Mouse (Mus musculus) CH12.LX (cell line): ENCODE results near the gene Coro2a. TPM values are rescaled to one million over a fixed set of nuclear protein-coding genes. Genes with fewer than 3 reads are reported as not detected.

Experiments used
- DNase-seq: peaks from one replicate; pipeline ENCODE4 v3.0.0-alpha.2; 2013; ENCODE audit errors: extremely low read depth
- H3K27ac ChIP-seq: 2 replicates; pipeline ENCODE4 v1.5.1; 2012; ENCODE audit warnings: low read depth, mild to moderate bottlenecking, control low read depth, moderate library complexity; ENCODE audit not compliant: insufficient read depth
- H3K27me3 ChIP-seq: replicated peaks from 2 replicates; pipeline ENCODE3; 2012; ENCODE audit warnings: inconsistent platforms
- H3K36me3 ChIP-seq, 2 experiments: replicated peaks in 1 of 2; 2 replicates each; pipeline versions ENCODE3 to v1.6.1; 2012; ENCODE audit warnings: inconsistent platforms in 1 of 2, low read length in 1 of 2, mild to moderate bottlenecking in 1 of 2, mixed read lengths in 1 of 2, moderate library complexity in 1 of 2; ENCODE audit not compliant: control insufficient read depth in 1 of 2, insufficient read depth in 1 of 2
- H3K4me1 ChIP-seq, 2 experiments: 2 replicates each; pipeline ENCODE4 v1.6.1; 2012; ENCODE audit warnings: inconsistent platforms in 1 of 2, moderate library complexity in 1 of 2; ENCODE audit not compliant: insufficient read depth in 2 of 2, control insufficient read depth in 1 of 2
- H3K4me2 ChIP-seq: 2 replicates; pipeline ENCODE4 v1.6.1; 2012; ENCODE audit warnings: low read depth, mild to moderate bottlenecking, control low read depth; ENCODE audit not compliant: poor library complexity, insufficient read depth, severe bottlenecking
- H3K4me3 ChIP-seq, 3 experiments: fragments of 150-350 bp in 1 of 3; sonication (generic) in 1 of 3; replicated peaks in 1 of 3; 2 replicates each; pipeline versions ENCODE3 to v1.5.1; 2011 to 2012; ENCODE audit warnings: low read depth in 2 of 3, low read length in 2 of 3, mild to moderate bottlenecking in 2 of 3, moderate library complexity in 2 of 3, control low read depth in 1 of 3, improper control_type of control experiment in 1 of 3, inconsistent platforms in 1 of 3, mixed read lengths in 1 of 3; ENCODE audit not compliant: poor library complexity in 1 of 3
- H3K79me2 ChIP-seq: replicated peaks from 2 replicates; pipeline ENCODE4 v1.6.1; 2012; ENCODE audit warnings: mild to moderate bottlenecking, moderate library complexity; ENCODE audit not compliant: control insufficient read depth, poor library complexity, insufficient read depth, severe bottlenecking; ENCODE audit errors: extremely low read depth
- H3K9ac ChIP-seq: 2 replicates; pipeline ENCODE4 v1.6.1; 2012; ENCODE audit warnings: low read depth, mild to moderate bottlenecking, control low read depth, moderate library complexity; ENCODE audit not compliant: insufficient read depth
- H3K9me3 ChIP-seq: replicated peaks from 2 replicates; pipeline ENCODE3; 2012; ENCODE audit warnings: low read length, inconsistent platforms, mixed read lengths
- BHLHE40 ChIP-seq: IDR thresholded peaks from 2 replicates; pipeline ENCODE4 v1.6.1; 2011; ENCODE audit warnings: mild to moderate bottlenecking, low read depth, low read length, improper control_type of control experiment
- E2F4 ChIP-seq: IDR thresholded peaks from 2 replicates; pipeline ENCODE4 v1.6.1; 2011; ENCODE audit warnings: low read depth, low read length, improper control_type of control experiment; ENCODE audit not compliant: insufficient replicate concordance
- EP300 ChIP-seq: IDR thresholded peaks from 2 replicates; pipeline ENCODE4 v1.6.1; 2011; ENCODE audit warnings: low read length, improper control_type of control experiment
- ETS1 ChIP-seq: conservative IDR thresholded peaks from 2 replicates; pipeline ENCODE4 v1.6.1; 2012; ENCODE audit warnings: low read depth, mild to moderate bottlenecking, inconsistent platforms, low read length, improper control_type of control experiment, moderate library complexity
- IRF4 ChIP-seq: IDR thresholded peaks from 2 replicates; pipeline ENCODE4 v1.6.1; 2014; ENCODE audit warnings: low read depth, mild to moderate bottlenecking, inconsistent platforms, low read length, improper control_type of control experiment
- JUND ChIP-seq: conservative IDR thresholded peaks from 2 replicates; pipeline ENCODE4 v1.6.1; 2011; ENCODE audit warnings: low read depth, low read length, improper control_type of control experiment
- KAT2A ChIP-seq: IDR thresholded peaks from 2 replicates; pipeline ENCODE4 v1.6.1; 2012; ENCODE audit warnings: low read length, improper control_type of control experiment, inconsistent platforms; ENCODE audit not compliant: insufficient replicate concordance
- MAFK ChIP-seq: IDR thresholded peaks from 2 replicates; pipeline ENCODE4 v1.6.1; 2011; ENCODE audit warnings: low read length, improper control_type of control experiment; ENCODE audit not compliant: insufficient replicate concordance
- MAX ChIP-seq: IDR thresholded peaks from 2 replicates; pipeline ENCODE4 v1.6.1; 2011; ENCODE audit warnings: low read length, improper control_type of control experiment
- MAZ ChIP-seq: IDR thresholded peaks from 2 replicates; pipeline ENCODE4 v1.6.1; 2012; ENCODE audit warnings: low read depth, mild to moderate bottlenecking, inconsistent platforms, low read length, improper control_type of control experiment, moderate library complexity
- MEF2A ChIP-seq: IDR thresholded peaks from 2 replicates; pipeline ENCODE4 v1.6.1; 2014; ENCODE audit warnings: low read depth, mild to moderate bottlenecking, inconsistent platforms, low read length, improper control_type of control experiment, borderline replicate concordance
- MXI1 ChIP-seq: IDR thresholded peaks from 2 replicates; pipeline ENCODE4 v1.6.1; 2011; ENCODE audit warnings: mild to moderate bottlenecking, low read depth, low read length, improper control_type of control experiment
- MYC ChIP-seq: IDR thresholded peaks from 2 replicates; pipeline ENCODE4 v1.6.1; 2011; ENCODE audit warnings: low read depth, mild to moderate bottlenecking, improper control_type of control experiment, low read length
- NRF1 ChIP-seq: IDR thresholded peaks from 2 replicates; pipeline ENCODE4 v1.6.1; 2014; ENCODE audit warnings: low read depth, mild to moderate bottlenecking, inconsistent platforms, low read length, improper control_type of control experiment, moderate library complexity
- POLR2A ChIP-seq: IDR thresholded peaks from 2 replicates; pipeline ENCODE4 v1.6.1; 2011; ENCODE audit warnings: low read depth, mild to moderate bottlenecking, improper control_type of control experiment, low read length
- RAD21 ChIP-seq: IDR thresholded peaks from 2 replicates; pipeline ENCODE4 v1.6.1; 2011; ENCODE audit warnings: low read depth, mild to moderate bottlenecking, low read length, improper control_type of control experiment, moderate library complexity
- TCF12 ChIP-seq: IDR thresholded peaks from 2 replicates; pipeline ENCODE4 v1.6.1; 2014; ENCODE audit warnings: low read depth, mild to moderate bottlenecking, inconsistent platforms, low read length, improper control_type of control experiment
- UBTF ChIP-seq: IDR thresholded peaks from 2 replicates; pipeline ENCODE4 v1.6.1; 2012; ENCODE audit warnings: low read depth, mild to moderate bottlenecking, inconsistent platforms, low read length, improper control_type of control experiment, moderate library complexity
- ZC3H11A ChIP-seq: IDR thresholded peaks from 2 replicates; pipeline ENCODE4 v1.6.1; 2012; ENCODE audit warnings: low read depth, mild to moderate bottlenecking, inconsistent platforms, low read length, improper control_type of control experiment
- ZNF384 ChIP-seq: IDR thresholded peaks from 2 replicates; pipeline ENCODE4 v1.6.1; 2012; ENCODE audit warnings: low read depth, low read length, improper control_type of control experiment, inconsistent platforms
- dilution Hi-C: fragments of 300-500 bp; cut with MboI; formaldehyde crosslinking; loops from 2 replicates; pipeline ENCODE4 v1.14.3; 2020; ENCODE audit warnings: low sequenced_read_pairs; ENCODE audit not compliant: extremely low pct_unique_long_range_greater_than_20kb, extremely low pct_ligation_motif_present
- in situ Hi-C: fragments of 300-500 bp; cut with MboI; formaldehyde crosslinking; loops from 3 replicates; pipeline ENCODE4 v1.14.3; 2019; ENCODE audit warnings: low sequenced_read_pairs, low pct_ligation_motif_present, low pct_unique_long_range_greater_than_20kb, mixed read lengths
- polyA plus RNA-seq: library from polyadenylated mRNA; unstranded; fragments of >175 nt; gene quantifications from 2 replicates; pipeline ENCODE4 v1.2.1, GENCODE M21; 2012; ENCODE audit warnings: low read depth; ENCODE audit not compliant: insufficient read length
- total RNA-seq, 2 experiments: library from RNA; depleted of rRNA; stranded (reverse); fragments of 300-350 nt in 1 of 2; fragments of >200 nt in 1 of 2; gene quantifications; 2 replicates each; pipeline ENCODE4 v1.2.3; 2012 to 2014

Gene Coro2a
- total and polyA plus RNA-seq, 3 experiments: 24.6 to 223 (median 129) TPM

GRCm38 (mm10) chr4:46556933-46557332 is 45.1 kb downstream of the Coro2a start:
- dilution Hi-C loops: no loop called here
- Histone ChIP-seq H3K4me2 (no peak overlapping the region; the same call in 1 of the 2 replicates), H3K27ac (peak overlapping the region; percentile 65), H3K27me3 (no peaks in the 10 kb centered on the region), H3K9ac (peak overlapping the region; percentile 34), H3K36me3 (peaks cover 36 to 45% of the 10 kb centered on the region in 2 experiments), H3K79me2 (peaks cover 32% of the 10 kb centered on the region), H3K4me3 (no peak overlapping the region), H3K9me3 (peaks cover 3% of the 10 kb centered on the region), H3K4me1 (peaks cover 73 to 92% of the 10 kb centered on the region in 2 experiments)
- in situ Hi-C loops: no loop called here
- TF ChIP-seq EP300: no peak
- no peak for TF ChIP-seq MAZ
- no peak for TF ChIP-seq MEF2A
- no peak for TF ChIP-seq MAFK
- TF ChIP-seq E2F4: no peak
- TF ChIP-seq IRF4: no peak; the same call in 1 of the 2 replicates
- TF ChIP-seq MXI1: no peak
- no peak for TF ChIP-seq POLR2A
- TF ChIP-seq JUND: no peak
- no peak for TF ChIP-seq MAX
- TF ChIP-seq MYC: no peak
- no peak for TF ChIP-seq ETS1
- no peak for TF ChIP-seq ZC3H11A
- TF ChIP-seq UBTF: no peak
- no peak for TF ChIP-seq RAD21
- no peak for TF ChIP-seq NRF1
- TF ChIP-seq KAT2A: no peak
- DNase-seq: no peak

GRCm38 (mm10) chr4:46555762-46556161 is 46.2 kb downstream of the Coro2a start:
- Histone ChIP-seq H3K4me3 (peak overlapping the region in 1 of 3 experiments; percentile 1), H3K9ac (peak overlapping the region; percentile 8; the same call in 1 of the 2 replicates), H3K27me3 (no peaks in the 10 kb centered on the region), H3K4me2 (peak overlapping the region; percentile 37; the same call in 1 of the 2 replicates), H3K79me2 (peaks cover 29% of the 10 kb centered on the region)
- peak; percentile 45 for DNase-seq
- TF ChIP-seq UBTF (peak; percentile 83), RAD21 (no peak), TCF12 (peak; percentile 50; the same call in 1 of the 2 replicates), BHLHE40 (0 out of 2 replicates have a peak, but pooled peaks have one; percentile 21), ZNF384 (no peak)
- TF ChIP-seq, all 38 proteins: peak for 3
- in situ Hi-C loops: no loop called here
- Histone ChIP-seq H3K9me3 (no peaks in the 10 kb centered on the region), H3K36me3 (peaks cover 41 to 47% of the 10 kb centered on the region in 2 experiments), H3K27ac (peak overlapping the region; percentile 82), H3K4me1 (peaks cover 63 to 97% of the 10 kb centered on the region in 2 experiments)
- dilution Hi-C loops: no loop called here
